Mouse (Mus musculus): Measurements from ENCODE around the gene Kxd1. TPM values are rescaled to one million over a fixed set of nuclear protein-coding genes. Genes with fewer than 3 reads are reported as not detected.

The Kxd1 gene
- polyA plus RNA-seq, 1 experiment from 2014 or later = 64.5 TPM

DNA sequence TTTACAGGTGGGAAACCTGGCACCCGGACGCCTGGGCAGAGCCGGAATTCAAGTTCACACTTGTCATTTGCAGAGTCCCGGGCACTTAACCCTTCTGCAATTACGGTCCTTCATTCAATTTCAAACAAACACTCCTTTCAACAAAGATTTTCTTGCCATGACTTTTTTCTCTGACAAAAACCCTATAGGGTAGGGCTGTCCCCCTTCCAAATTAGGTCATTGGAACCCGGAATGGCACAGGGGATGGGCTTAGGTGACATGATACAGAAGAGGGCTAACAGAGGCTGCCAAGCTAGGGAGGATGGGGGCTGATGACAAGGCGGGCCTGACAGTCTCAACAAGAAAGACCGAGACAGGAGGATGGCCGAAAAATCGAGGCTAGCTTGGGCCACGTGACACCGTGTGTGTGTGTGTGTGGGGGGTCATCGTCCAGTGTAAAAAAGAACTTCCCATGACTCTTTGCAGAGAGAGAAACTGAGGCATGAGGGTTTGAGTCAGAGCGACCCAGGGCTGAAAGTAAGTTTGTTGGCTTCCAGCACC is 38.8 kb downstream of the Kxd1 start:
- Histone ChIP-seq H3K9me3 (replicated peaks) (no peaks in the 10 kb centered on the region), H3K27me3 (peaks cover 98% of the 10 kb centered on the region), H3K4me1 (peaks cover 71% of the 10 kb centered on the region), H3K36me3 (no peaks in the 10 kb centered on the region), H3K9ac (0 out of 2 replicates have a peak overlapping the region, but pooled peaks have one; percentile 22), H3K4me2 (peak overlapping the region; percentile 65), H3K27ac (0 out of 2 replicates have a peak overlapping the region, but pooled peaks have one; percentile 37), H3K4me3 (replicated peaks) (peak overlapping the region; percentile 39)
- no peak for ATAC-seq (replicated peaks; ENCODE audit: low FRiP score)
- WGBS = 2% methylated on average over 14 of the region's 14 CpGs

GRCm38 (mm10) chr8:70487993-70488796 is 39.6 kb downstream of the Kxd1 start:
- peak overlapping the region; percentile 65 for H3K4me2 ChIP-seq
- peaks cover 96% of the 10 kb centered on the region for H3K27me3 ChIP-seq
- 0 out of 2 replicates have a peak overlapping the region, but pooled peaks have one; percentile 37 for H3K27ac ChIP-seq
- ATAC-seq (replicated peaks; ENCODE audit: low FRiP score) = peak; percentile 38
- 3% methylated on average over 53 of the region's 55 CpGs for WGBS
- no peaks in the 10 kb centered on the region for H3K9me3 ChIP-seq (replicated peaks)
- no peaks in the 10 kb centered on the region for H3K36me3 ChIP-seq
- peak overlapping the region; percentile 39 for H3K4me3 ChIP-seq (replicated peaks)
- no peak overlapping the region; the same call in 1 of the 2 replicates for H3K9ac ChIP-seq
- peaks cover 63% of the 10 kb centered on the region for H3K4me1 ChIP-seq

DNA sequence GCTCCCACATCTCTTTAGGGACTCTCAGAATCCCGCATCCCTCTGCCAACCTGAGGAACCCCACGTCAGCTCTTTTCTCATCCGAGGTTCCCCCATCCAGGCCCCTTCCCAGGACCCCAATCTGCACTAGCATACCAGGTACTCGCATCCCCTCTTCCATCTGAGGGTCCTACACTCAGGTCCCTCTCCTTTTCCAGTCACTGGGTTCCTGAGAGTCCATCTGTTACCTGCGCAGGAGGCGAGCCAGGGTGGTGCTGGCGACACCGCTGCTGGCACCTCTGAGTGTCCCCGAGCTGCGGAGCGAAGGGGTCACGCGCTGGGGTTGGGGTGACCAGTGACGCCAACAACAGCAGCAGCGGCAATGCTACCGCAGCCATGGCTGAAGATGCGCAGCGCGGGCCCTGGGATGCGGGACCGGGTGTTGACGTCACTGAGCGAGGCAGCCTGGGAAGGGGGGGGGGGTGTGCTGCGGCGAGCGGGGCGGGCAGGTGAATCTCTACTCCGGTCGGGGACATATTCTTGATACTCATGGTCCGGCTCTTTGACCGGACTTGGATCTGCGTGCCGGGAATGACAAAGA is 40.7 kb downstream of the Kxd1 start, which contains the start of gene Tmem59l:
Tmem59l (minus strand) TSS at position 418 of the 580 bp plus-strand sequence.
- H3K27ac ChIP-seq = 0 out of 2 replicates have a peak within 1 kb of the TSS, but pooled peaks have one; percentile 37
- H3K4me1 ChIP-seq = peaks cover 51% of the 10 kb centered on the region
- H3K27me3 ChIP-seq = peaks cover 94% of the 10 kb centered on the region
- H3K9ac ChIP-seq = no peak within 1 kb of the TSS; the same call in 1 of the 2 replicates
- H3K4me3 ChIP-seq (replicated peaks) = peak within 1 kb of the TSS; percentile 39
- no peaks in the 10 kb centered on the region for H3K9me3 ChIP-seq (replicated peaks)
- peak within 1 kb of the TSS; percentile 65 for H3K4me2 ChIP-seq
- no peak for ATAC-seq (replicated peaks; ENCODE audit: low FRiP score)
- 5% methylated on average over 33 of the region's 33 CpGs for WGBS
- H3K36me3 ChIP-seq = no peaks in the 10 kb centered on the region

DNA sequence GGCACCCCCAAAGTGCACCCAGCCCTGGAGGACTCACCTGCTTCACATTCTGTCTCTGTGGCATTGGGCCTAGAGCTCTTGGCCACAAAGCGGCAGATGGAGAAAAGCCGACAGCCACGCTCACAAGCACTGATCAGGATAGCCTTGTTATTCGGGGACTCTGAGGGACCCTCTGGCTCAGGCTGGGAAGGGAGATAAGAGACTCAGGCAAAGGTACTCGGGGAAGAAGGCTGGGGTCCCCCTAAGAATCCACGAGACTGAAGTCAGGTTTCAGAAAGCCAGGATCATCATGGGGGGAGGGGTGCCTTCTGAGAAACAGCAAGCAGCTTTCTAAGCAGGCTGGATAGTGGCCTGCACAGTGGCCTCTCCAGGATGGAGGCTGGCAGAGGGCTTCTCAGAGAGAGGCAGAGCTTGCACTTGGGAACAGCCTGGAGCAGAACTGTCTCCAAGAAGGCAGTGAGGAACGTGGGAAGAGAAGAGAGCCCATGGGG is 41.5 kb downstream of the Kxd1 start:
- H3K4me2 ChIP-seq = no peak overlapping the region
- peaks cover 92% of the 10 kb centered on the region for H3K27me3 ChIP-seq
- no peaks in the 10 kb centered on the region for H3K36me3 ChIP-seq
- 59% methylated on average over 7 of the region's 7 CpGs for WGBS
- no peak overlapping the region for H3K4me3 ChIP-seq (replicated peaks)
- no peak overlapping the region for H3K9ac ChIP-seq
- peaks cover 43% of the 10 kb centered on the region for H3K4me1 ChIP-seq
- H3K9me3 ChIP-seq (replicated peaks) = no peaks in the 10 kb centered on the region
- no peak overlapping the region for H3K27ac ChIP-seq
- ATAC-seq (replicated peaks; ENCODE audit: low FRiP score) = no peak

DNA sequence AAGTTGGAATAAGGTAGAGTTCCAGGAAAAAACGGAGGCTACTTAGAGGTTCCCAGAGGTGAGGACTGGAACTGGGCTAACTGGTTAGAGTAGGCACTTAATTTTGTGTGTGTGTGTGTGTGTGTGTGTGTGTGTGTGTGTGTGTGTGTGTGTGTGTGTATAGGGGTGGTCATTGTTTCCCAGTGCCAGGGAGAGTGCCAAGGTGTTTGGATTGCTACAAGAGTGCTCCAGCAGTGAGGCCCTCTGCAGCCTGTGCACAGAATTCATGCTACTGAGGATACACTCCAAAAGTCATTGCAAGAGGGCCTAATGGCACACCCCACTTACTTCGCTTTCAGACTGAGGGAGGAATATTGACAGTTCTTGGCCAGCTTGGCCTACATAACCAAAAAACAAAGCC is 44.8 kb downstream of the Kxd1 start:
- Histone ChIP-seq H3K27me3 (peaks cover 74% of the 10 kb centered on the region), H3K4me3 (replicated peaks) (no peak overlapping the region), H3K4me2 (no peak overlapping the region), H3K36me3 (no peaks in the 10 kb centered on the region), H3K9me3 (replicated peaks) (no peaks in the 10 kb centered on the region), H3K27ac (no peak overlapping the region), H3K4me1 (peaks cover 13% of the 10 kb centered on the region), H3K9ac (no peak overlapping the region)
- 65% methylated on average over 2 of the region's 2 CpGs for WGBS
- ATAC-seq (replicated peaks; ENCODE audit: low FRiP score) = no peak

- Histone ChIP-seq H3K9me3 (replicated peaks) (no peaks in the 10 kb centered on the region), H3K27me3 (peaks cover 66% of the 10 kb centered on the region), H3K27ac (no peak overlapping the region), H3K4me3 (replicated peaks) (no peak overlapping the region), H3K9ac (no peak overlapping the region), H3K4me1 (peaks cover 16% of the 10 kb centered on the region), H3K4me2 (no peak overlapping the region), H3K36me3 (no peaks in the 10 kb centered on the region)
- 80% methylated on average over 3 of the region's 3 CpGs for WGBS
- ATAC-seq (replicated peaks; ENCODE audit: low FRiP score) = no peak
Measured at GRCm38 (mm10) chr8:70481908-70482307, 45.8 kb downstream of the Kxd1 start.

- Histone ChIP-seq H3K27ac (peak overlapping the region; percentile 83), H3K36me3 (no peaks in the 10 kb centered on the region), H3K9me3 (replicated peaks) (no peaks in the 10 kb centered on the region), H3K4me2 (peak overlapping the region; percentile 87), H3K4me1 (peaks cover 27% of the 10 kb centered on the region), H3K4me3 (replicated peaks) (peak overlapping the region; percentile 84), H3K27me3 (peaks cover 25% of the 10 kb centered on the region; the same call in 1 of the 2 replicates), H3K9ac (peak overlapping the region; percentile 17; the same call in 1 of the 2 replicates)
- 1% methylated on average over 21 of the region's 21 CpGs for WGBS
- ATAC-seq (replicated peaks; ENCODE audit: low FRiP score) = peak; percentile 47
Measured at GRCm38 (mm10) chr8:70477269-70477982, 50.3 kb downstream of the Kxd1 start.

DNA sequence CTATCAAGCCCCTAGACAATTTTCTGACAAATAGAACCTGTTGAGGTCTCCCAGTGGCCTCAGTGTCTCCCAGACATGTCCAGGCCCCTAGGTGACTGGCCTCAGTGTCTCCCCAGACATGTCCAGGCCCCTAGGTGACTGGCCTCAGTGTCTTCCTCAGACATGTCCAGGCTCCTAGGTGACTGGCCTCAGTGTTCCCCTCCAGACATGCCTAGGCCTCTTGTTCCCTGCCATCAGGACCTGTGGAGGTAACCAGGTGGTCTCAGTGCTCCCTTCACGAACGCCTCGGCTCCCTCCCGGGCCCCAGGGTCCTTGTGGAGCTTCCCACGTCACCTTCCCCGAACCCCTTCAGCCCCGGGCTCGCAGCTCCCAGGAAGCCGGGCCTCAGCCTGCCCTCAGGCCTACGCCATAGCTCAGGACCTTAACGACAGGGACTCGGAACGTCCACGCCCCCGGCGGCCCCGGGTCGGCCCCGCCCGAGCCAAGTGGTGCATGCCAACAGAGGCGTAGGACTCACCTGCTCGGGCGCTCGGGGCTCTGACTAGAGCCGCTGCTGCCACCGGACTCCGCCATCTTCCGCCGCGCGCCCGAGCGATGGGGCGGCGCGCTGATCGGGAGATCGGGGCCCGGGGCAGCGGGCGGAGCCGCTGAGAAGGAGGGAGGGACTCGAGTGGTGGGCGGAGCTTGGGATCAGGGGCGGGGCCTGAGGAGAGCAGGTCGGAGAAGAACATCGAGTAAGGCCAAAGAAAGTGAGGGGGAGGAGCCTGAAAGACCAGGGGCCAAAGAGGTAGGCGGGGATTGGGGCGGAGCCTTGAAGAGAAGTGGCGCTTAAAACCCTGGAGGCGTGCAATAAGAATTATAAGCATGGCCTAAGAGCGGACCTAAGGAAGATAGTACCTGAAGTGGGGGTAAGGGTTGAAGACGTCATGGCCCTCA is 51.2 kb downstream of the Kxd1 start, which contains the start of gene Klhl26:
Klhl26 (minus strand) TSS at position 636 of the 936 bp plus-strand sequence.
- Histone ChIP-seq H3K9me3 (replicated peaks) (no peaks in the 10 kb centered on the region), H3K27ac (peak within 1 kb of the TSS; percentile 83), H3K27me3 (peaks cover 18% of the 10 kb centered on the region; the same call in 1 of the 2 replicates), H3K9ac (peak within 1 kb of the TSS; percentile 97), H3K4me1 (peaks cover 27% of the 10 kb centered on the region), H3K4me3 (replicated peaks) (peak within 1 kb of the TSS; percentile 84), H3K4me2 (peak within 1 kb of the TSS; percentile 87), H3K36me3 (no peaks in the 10 kb centered on the region)
- peak; percentile 91 for ATAC-seq (replicated peaks; ENCODE audit: low FRiP score)
- WGBS = under 1% methylated on average over 53 of the region's 53 CpGs

GRCm38 (mm10) chr8:70471856-70472255 is 55.9 kb downstream of the Kxd1 start:
- 98% methylated on average over 7 of the region's 7 CpGs for WGBS
- Histone ChIP-seq H3K9me3 (replicated peaks) (no peaks in the 10 kb centered on the region), H3K27me3 (no peaks in the 10 kb centered on the region), H3K27ac (no peak overlapping the region), H3K4me2 (no peak overlapping the region), H3K4me1 (peaks cover 35% of the 10 kb centered on the region), H3K4me3 (replicated peaks) (no peak overlapping the region), H3K36me3 (0 out of 2 replicates have a peak, but pooled peaks cover 3% of the 10 kb centered on the region), H3K9ac (no peak overlapping the region)
- ATAC-seq (replicated peaks; ENCODE audit: low FRiP score) = no peak

- peaks cover 30% of the 10 kb centered on the region for H3K4me1 ChIP-seq
- no peak overlapping the region for H3K4me2 ChIP-seq
- no peak overlapping the region for H3K9ac ChIP-seq
- no peak for ATAC-seq (replicated peaks; ENCODE audit: low FRiP score)
- no peaks in the 10 kb centered on the region for H3K27me3 ChIP-seq
- H3K36me3 ChIP-seq = 0 out of 2 replicates have a peak, but pooled peaks cover 9% of the 10 kb centered on the region
- 75% methylated on average over 2 of the region's 2 CpGs for WGBS
- no peaks in the 10 kb centered on the region for H3K9me3 ChIP-seq (replicated peaks)
- no peak overlapping the region for H3K27ac ChIP-seq
- no peak overlapping the region for H3K4me3 ChIP-seq (replicated peaks)
Measured at GRCm38 (mm10) chr8:70469938-70470337, 57.8 kb downstream of the Kxd1 start.
